Mouse (Mus musculus): ENCODE data around the gene Prelid3b. TPM values are rescaled to one million over a fixed set of nuclear protein-coding genes. Genes with fewer than 3 reads are reported as not detected.

The Prelid3b gene
- 133 and 137 TPM in 2 replicates for polyA plus RNA-seq (2014; fragmentation: Nextera tagmentation; extraction: Ambion mirVana)

DNA sequence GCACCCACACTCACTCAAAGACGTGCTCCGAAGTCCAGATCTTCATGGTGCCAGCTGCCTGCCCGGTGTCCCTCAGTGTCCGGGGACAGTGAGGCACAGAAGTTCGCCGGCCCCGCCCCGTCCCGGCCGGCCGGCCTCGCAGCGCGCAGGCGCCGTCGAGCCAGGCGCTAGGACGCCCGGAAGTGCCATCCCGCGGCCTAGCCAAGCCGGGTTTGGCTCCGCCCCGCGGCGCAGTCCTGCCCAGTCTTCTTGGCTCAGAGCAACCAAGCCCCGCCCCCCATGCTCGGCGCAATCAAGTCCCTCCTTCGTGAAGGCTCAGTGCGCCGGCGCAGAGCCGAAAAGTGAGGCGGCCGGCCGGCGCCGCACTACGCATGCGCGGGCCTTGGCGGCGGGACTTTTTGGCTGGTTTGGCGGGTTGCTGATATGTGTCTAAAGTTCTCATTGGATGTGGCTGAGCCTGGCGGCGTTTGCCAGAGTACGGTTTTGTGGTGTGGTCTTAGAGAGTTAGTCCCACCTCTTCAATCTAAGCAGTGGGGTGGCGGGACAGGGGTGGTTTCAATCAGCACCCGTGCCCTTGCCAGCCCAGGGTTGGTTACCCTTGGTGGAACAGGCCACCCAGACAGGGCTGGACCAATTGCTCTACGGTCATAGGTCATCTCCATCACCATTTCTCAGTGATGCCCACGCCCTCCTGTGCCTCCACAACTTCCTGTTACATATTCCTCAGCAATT, at the start of gene Prelid3b:
Prelid3b (minus strand) TSS at position 264 of the 732 bp plus-strand sequence.
- peak; percentile 99 for ATAC-seq (ENCODE audit: insufficient number of reproducible peaks, insufficient read depth, low FRiP score, low read depth)
- WGBS = 1% methylated on average over 47 of the region's 53 CpGs
- H3K9ac ChIP-seq (ENCODE audit: low read length) = peak within 1 kb of the TSS; percentile 91
- H3K27ac ChIP-seq (replicated peaks in 1 of 2; ENCODE audit: control insufficient read depth in 1 of 2, insufficient read depth in 1 of 2, low read depth in 2 of 2, low read length in 2 of 2) = peak within 1 kb of the TSS; percentile 76 to 89
- H3K36me3 ChIP-seq (ENCODE audit: control insufficient read depth, insufficient read depth, low read length) = peaks cover 27% of the 10 kb centered on the region
- H3K4me3 ChIP-seq (ENCODE audit: control insufficient read depth in 1 of 2, insufficient read depth in 1 of 2, low read depth in 1 of 2, low read length in 2 of 2) = peak within 1 kb of the TSS; percentile 76 to 79
- no peaks in the 10 kb centered on the region for H3K9me3 ChIP-seq (ENCODE audit: control insufficient read depth, low read length)
- H3K4me2 ChIP-seq (ENCODE audit: low read length) = peak within 1 kb of the TSS; percentile 87
- peaks cover 10 to 22% of the 10 kb centered on the region in 2 experiments; a peak in 3 of 4 replicates for H3K4me1 ChIP-seq (ENCODE audit: control insufficient read depth in 2 of 2, insufficient read depth in 2 of 2, low read length in 2 of 2)
- no peaks in the 10 kb centered on the region for H3K27me3 ChIP-seq (ENCODE audit: control insufficient read depth, insufficient read depth, low read length)

DNA sequence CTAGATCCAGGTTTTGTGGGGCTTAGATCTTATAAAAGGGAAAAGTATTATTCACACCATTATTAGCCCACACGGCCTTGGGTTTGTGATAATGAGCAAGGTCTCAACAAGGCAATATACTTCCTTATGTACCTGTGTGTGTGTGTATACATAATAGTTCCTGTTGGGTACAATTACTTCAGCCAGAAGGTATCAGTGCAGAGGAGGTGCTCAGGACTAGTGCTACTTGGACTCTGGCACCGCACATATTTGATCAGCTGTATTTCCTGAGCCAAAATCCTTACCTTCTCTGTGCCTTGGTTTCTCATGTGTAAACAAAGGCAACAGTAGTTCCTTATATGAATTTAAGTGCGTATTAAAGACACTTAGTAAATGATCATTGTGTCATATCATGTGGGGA, 49.3 kb upstream of the Prelid3b start:
- Histone ChIP-seq H3K4me1 (ENCODE audit: control insufficient read depth in 2 of 2, insufficient read depth in 2 of 2, low read length in 2 of 2) (no peaks in the 10 kb centered on the region), H3K36me3 (ENCODE audit: control insufficient read depth, insufficient read depth, low read length) (no peaks in the 10 kb centered on the region), H3K4me3 (ENCODE audit: control insufficient read depth in 1 of 2, insufficient read depth in 1 of 2, low read depth in 1 of 2, low read length in 2 of 2) (no peak overlapping the region), H3K9ac (ENCODE audit: low read length) (no peak overlapping the region), H3K9me3 (ENCODE audit: control insufficient read depth, low read length) (no peaks in the 10 kb centered on the region), H3K27ac (replicated peaks in 1 of 2; ENCODE audit: control insufficient read depth in 1 of 2, insufficient read depth in 1 of 2, low read depth in 2 of 2, low read length in 2 of 2) (no peak overlapping the region), H3K27me3 (ENCODE audit: control insufficient read depth, insufficient read depth, low read length) (no peaks in the 10 kb centered on the region), H3K4me2 (ENCODE audit: low read length) (no peak overlapping the region)
- WGBS = 77% methylated on average over 3 of the region's 3 CpGs
- ATAC-seq (ENCODE audit: insufficient number of reproducible peaks, insufficient read depth, low FRiP score, low read depth) = no peak

GRCm38 (mm10) chr2:174517141-174518079, 44.5 kb upstream of the Prelid3b start:
- H3K36me3 ChIP-seq (ENCODE audit: control insufficient read depth, insufficient read depth, low read length) = no peaks in the 10 kb centered on the region
- WGBS = 64% methylated on average over 8 of the region's 8 CpGs
- H3K4me2 ChIP-seq (ENCODE audit: low read length) = no peak overlapping the region

DNA sequence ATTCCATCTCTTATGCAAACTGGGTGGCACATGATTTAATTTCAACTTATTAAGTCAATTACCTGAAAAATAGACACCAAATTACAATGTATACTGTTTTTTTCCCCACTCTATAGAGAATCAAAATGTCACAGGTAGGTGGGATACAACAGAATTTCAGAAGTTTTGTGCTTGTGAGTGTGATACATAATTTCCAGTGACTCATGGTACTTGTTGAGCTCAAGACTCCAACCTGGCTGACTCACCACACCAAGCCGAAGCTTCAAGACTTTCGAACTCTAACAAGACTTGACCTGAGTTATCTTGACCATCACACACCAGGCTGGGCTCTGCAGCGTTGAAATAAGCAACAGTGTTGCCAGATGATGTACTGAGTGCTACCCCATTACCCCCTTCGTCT, 42.0 kb upstream of the Prelid3b start:
- Histone ChIP-seq H3K4me3 (ENCODE audit: control insufficient read depth in 1 of 2, insufficient read depth in 1 of 2, low read depth in 1 of 2, low read length in 2 of 2) (no peak overlapping the region), H3K36me3 (ENCODE audit: control insufficient read depth, insufficient read depth, low read length) (no peaks in the 10 kb centered on the region), H3K9ac (ENCODE audit: low read length) (no peak overlapping the region), H3K4me1 (ENCODE audit: control insufficient read depth in 2 of 2, insufficient read depth in 2 of 2, low read length in 2 of 2) (no peaks in the 10 kb centered on the region), H3K4me2 (ENCODE audit: low read length) (no peak overlapping the region), H3K27ac (replicated peaks in 1 of 2; ENCODE audit: control insufficient read depth in 1 of 2, insufficient read depth in 1 of 2, low read depth in 2 of 2, low read length in 2 of 2) (no peak overlapping the region), H3K9me3 (ENCODE audit: control insufficient read depth, low read length) (no peaks in the 10 kb centered on the region), H3K27me3 (ENCODE audit: control insufficient read depth, insufficient read depth, low read length) (no peaks in the 10 kb centered on the region)
- 59% methylated on average over 4 of the region's 4 CpGs for WGBS
- no peak for ATAC-seq (ENCODE audit: insufficient number of reproducible peaks, insufficient read depth, low FRiP score, low read depth)

More at GRCm38 (mm10) chr2:174517141-174518079, 44.5 kb upstream of the Prelid3b start:
- H3K4me3 ChIP-seq (ENCODE audit: control insufficient read depth in 1 of 2, insufficient read depth in 1 of 2, low read depth in 1 of 2, low read length in 2 of 2) = no peak overlapping the region
- no peak overlapping the region for H3K27ac ChIP-seq (replicated peaks in 1 of 2; ENCODE audit: control insufficient read depth in 1 of 2, insufficient read depth in 1 of 2, low read depth in 2 of 2, low read length in 2 of 2)
- H3K4me1 ChIP-seq (ENCODE audit: control insufficient read depth in 2 of 2, insufficient read depth in 2 of 2, low read length in 2 of 2) = no peaks in the 10 kb centered on the region
- H3K9me3 ChIP-seq (ENCODE audit: control insufficient read depth, low read length) = no peaks in the 10 kb centered on the region
- no peak for ATAC-seq (ENCODE audit: insufficient number of reproducible peaks, insufficient read depth, low FRiP score, low read depth)
- H3K27me3 ChIP-seq (ENCODE audit: control insufficient read depth, insufficient read depth, low read length) = no peaks in the 10 kb centered on the region
- H3K9ac ChIP-seq (ENCODE audit: low read length) = no peak overlapping the region

DNA sequence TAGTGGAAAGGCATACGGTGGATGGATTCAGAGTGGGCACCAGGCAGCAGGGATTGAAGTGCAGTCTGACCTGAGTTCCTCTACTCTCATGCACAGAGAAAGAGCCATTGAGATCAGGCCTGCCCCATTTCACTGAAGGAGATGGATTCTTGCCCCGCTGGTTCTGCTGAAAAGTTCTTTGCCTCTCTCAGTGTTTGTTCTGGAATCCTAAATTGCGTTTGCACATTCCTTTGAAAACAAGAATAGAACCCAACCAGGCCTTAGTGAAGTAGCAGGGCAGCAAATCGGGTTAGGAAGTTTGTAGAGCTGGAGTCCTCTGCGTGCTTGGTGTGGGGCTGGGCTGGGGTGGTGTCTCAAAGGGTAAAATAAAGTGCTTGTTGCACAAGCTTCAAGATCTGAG, 40.9 kb upstream of the Prelid3b start:
- Histone ChIP-seq H3K4me1 (ENCODE audit: control insufficient read depth in 2 of 2, insufficient read depth in 2 of 2, low read length in 2 of 2) (no peaks in the 10 kb centered on the region), H3K27ac (replicated peaks in 1 of 2; ENCODE audit: control insufficient read depth in 1 of 2, insufficient read depth in 1 of 2, low read depth in 2 of 2, low read length in 2 of 2) (no peak overlapping the region), H3K4me2 (ENCODE audit: low read length) (no peak overlapping the region), H3K4me3 (ENCODE audit: control insufficient read depth in 1 of 2, insufficient read depth in 1 of 2, low read depth in 1 of 2, low read length in 2 of 2) (no peak overlapping the region), H3K27me3 (ENCODE audit: control insufficient read depth, insufficient read depth, low read length) (no peaks in the 10 kb centered on the region), H3K36me3 (ENCODE audit: control insufficient read depth, insufficient read depth, low read length) (no peaks in the 10 kb centered on the region), H3K9me3 (ENCODE audit: control insufficient read depth, low read length) (no peaks in the 10 kb centered on the region), H3K9ac (ENCODE audit: low read length) (no peak overlapping the region)
- WGBS = 77% methylated on average over 5 of the region's 5 CpGs
- ATAC-seq (ENCODE audit: insufficient number of reproducible peaks, insufficient read depth, low FRiP score, low read depth) = no peak

- H3K9me3 ChIP-seq (ENCODE audit: control insufficient read depth, low read length) = no peaks in the 10 kb centered on the region
- 90% methylated on average over 8 of the region's 8 CpGs for WGBS
Observed at GRCm38 (mm10) chr2:174509825-174510224, 36.9 kb upstream of the Prelid3b start.

GRCm38 (mm10) chr2:174507998-174508397, 35.1 kb upstream of the Prelid3b start:
- Histone ChIP-seq H3K36me3 (ENCODE audit: control insufficient read depth, insufficient read depth, low read length) (no peaks in the 10 kb centered on the region), H3K4me1 (ENCODE audit: control insufficient read depth in 2 of 2, insufficient read depth in 2 of 2, low read length in 2 of 2) (no peaks in the 10 kb centered on the region; a peak in 1 of 4 replicates), H3K27ac (replicated peaks in 1 of 2; ENCODE audit: control insufficient read depth in 1 of 2, insufficient read depth in 1 of 2, low read depth in 2 of 2, low read length in 2 of 2) (no peak overlapping the region), H3K4me3 (ENCODE audit: control insufficient read depth in 1 of 2, insufficient read depth in 1 of 2, low read depth in 1 of 2, low read length in 2 of 2) (no peak overlapping the region), H3K4me2 (ENCODE audit: low read length) (no peak overlapping the region), H3K9me3 (ENCODE audit: control insufficient read depth, low read length) (no peaks in the 10 kb centered on the region), H3K27me3 (ENCODE audit: control insufficient read depth, insufficient read depth, low read length) (no peaks in the 10 kb centered on the region), H3K9ac (ENCODE audit: low read length) (no peak overlapping the region)
- WGBS = 88% methylated on average over 4 of the region's 4 CpGs
- ATAC-seq (ENCODE audit: insufficient number of reproducible peaks, insufficient read depth, low FRiP score, low read depth) = no peak

More at GRCm38 (mm10) chr2:174509825-174510224, 36.9 kb upstream of the Prelid3b start:
- H3K4me3 ChIP-seq (ENCODE audit: control insufficient read depth in 1 of 2, insufficient read depth in 1 of 2, low read depth in 1 of 2, low read length in 2 of 2) = no peak overlapping the region
- H3K4me1 ChIP-seq (ENCODE audit: control insufficient read depth in 2 of 2, insufficient read depth in 2 of 2, low read length in 2 of 2) = no peaks in the 10 kb centered on the region
- no peak for ATAC-seq (ENCODE audit: insufficient number of reproducible peaks, insufficient read depth, low FRiP score, low read depth)
- H3K27ac ChIP-seq (replicated peaks in 1 of 2; ENCODE audit: control insufficient read depth in 1 of 2, insufficient read depth in 1 of 2, low read depth in 2 of 2, low read length in 2 of 2) = no peak overlapping the region
- no peak overlapping the region for H3K9ac ChIP-seq (ENCODE audit: low read length)
- H3K36me3 ChIP-seq (ENCODE audit: control insufficient read depth, insufficient read depth, low read length) = no peaks in the 10 kb centered on the region
- H3K27me3 ChIP-seq (ENCODE audit: control insufficient read depth, insufficient read depth, low read length) = no peaks in the 10 kb centered on the region
- no peak overlapping the region for H3K4me2 ChIP-seq (ENCODE audit: low read length)

All from heart, embryonic 14.5 days (tissue).